Mouse (Mus musculus) heart, embryonic 11.5 days (tissue): ENCODE data around the gene Rnase4. TPM values are rescaled to one million over a fixed set of nuclear protein-coding genes. Genes with fewer than 3 reads are reported as not detected.

Experiments
- ATAC-seq: fragments of 200-750 bp; cut with Nextera tagmentation; replicated peaks from 2 replicates; pipeline ENCODE4 v1.8.0; 2017; ENCODE audit warnings: moderate library complexity; ENCODE audit not compliant: insufficient number of reproducible peaks, low FRiP score, low TSS enrichment
- H3K27ac ChIP-seq: fragments of 300-500 bp; sonication (generic); 2 replicates; pipeline ENCODE4 v1.5.1; 2014; ENCODE audit warnings: mild to moderate bottlenecking, low read depth, low read length
- H3K27me3 ChIP-seq: fragments of 300-500 bp; sonication (generic); 2 replicates; pipeline ENCODE4 v1.6.1; 2014; ENCODE audit warnings: mild to moderate bottlenecking, low read length, mixed read lengths; ENCODE audit not compliant: control insufficient read depth, insufficient read depth
- H3K36me3 ChIP-seq: fragments of 300-500 bp; sonication (generic); 2 replicates; pipeline ENCODE4 v1.6.1; 2014; ENCODE audit warnings: mild to moderate bottlenecking, low read length, moderate library complexity, mixed read lengths; ENCODE audit not compliant: control insufficient read depth, insufficient read depth
- H3K4me1 ChIP-seq: fragments of 300-500 bp; sonication (generic); 2 replicates; pipeline ENCODE4 v1.6.1; 2014; ENCODE audit warnings: low read length; ENCODE audit not compliant: control insufficient read depth, insufficient read depth
- H3K4me2 ChIP-seq: fragments of 300-500 bp; sonication (generic); 2 replicates; pipeline ENCODE4 v1.6.1; 2014; ENCODE audit warnings: mild to moderate bottlenecking, moderate library complexity
- H3K4me3 ChIP-seq: fragments of 300-500 bp; sonication (generic); 2 replicates; pipeline ENCODE4 v1.5.1; 2014; ENCODE audit warnings: low read depth, low read length
- H3K9ac ChIP-seq: fragments of 300-500 bp; sonication (generic); 2 replicates; pipeline ENCODE4 v1.6.1; 2014; ENCODE audit warnings: mild to moderate bottlenecking, low read depth, low read length, moderate library complexity
- H3K9me3 ChIP-seq: fragments of 300-500 bp; sonication (generic); replicated peaks from 2 replicates; pipeline ENCODE4 v1.6.1; 2016; ENCODE audit warnings: low read length; ENCODE audit not compliant: control insufficient read depth
- WGBS: fragments of 180-500 bp; shearing (Covaris S2); extraction: QIAGEN DNeasy Blood & Tissue Kit; methylation state at CpG from one replicate; pipeline ENCODE4 v1.1.7; 2014; ENCODE audit not compliant: insufficient replicate concordance; 5-methylcytosine and 5-hydroxymethylcytosine counted together
- polyA plus RNA-seq: library from polyadenylated mRNA; unstranded; fragments of >200 nt; fragmentation: Nextera tagmentation; extraction: Ambion mirVana; gene quantifications from 2 replicates; pipeline ENCODE4 v1.2.1, GENCODE M21; 2014

The Rnase4 gene
- polyA plus RNA-seq, 1 experiment from 2014 or later: 12.6 TPM

- H3K4me3 ChIP-seq: no peak overlapping the region
- H3K36me3 ChIP-seq: no peaks in the 10 kb centered on the region
- no peaks in the 10 kb centered on the region for H3K9me3 ChIP-seq
- no peak overlapping the region for H3K27ac ChIP-seq
- no peaks in the 10 kb centered on the region for H3K27me3 ChIP-seq
- no peak overlapping the region for H3K9ac ChIP-seq
- peaks cover 5% of the 10 kb centered on the region; the same call in 1 of the 2 replicates for H3K4me1 ChIP-seq
- 58% methylated on average over 4 of the region's 4 CpGs for WGBS
- no peak overlapping the region for H3K4me2 ChIP-seq
- no peak for ATAC-seq
These were observed 38.7 kb downstream of the Rnase4 start for GRCm38 (mm10) chr14:51129624-51129975.

- no peak overlapping the region for H3K4me3 ChIP-seq
- H3K9ac ChIP-seq: no peak overlapping the region
- peak; percentile 77 for ATAC-seq
- peaks cover 5% of the 10 kb centered on the region; the same call in 1 of the 2 replicates for H3K4me1 ChIP-seq
- no peaks in the 10 kb centered on the region for H3K27me3 ChIP-seq
- peak overlapping the region; percentile 14 for H3K4me2 ChIP-seq
- H3K9me3 ChIP-seq: no peaks in the 10 kb centered on the region
- H3K36me3 ChIP-seq: no peaks in the 10 kb centered on the region
- 47% methylated on average over 9 of the region's 9 CpGs for WGBS
- H3K27ac ChIP-seq: peak overlapping the region; percentile 71; the same call in 1 of the 2 replicates
These were observed 39.6 kb downstream of the Rnase4 start for GRCm38 (mm10) chr14:51130315-51130940.

GRCm38 (mm10) chr14:51131086-51131815, 40.4 kb downstream of the Rnase4 start:
- 72% methylated on average over 7 of the region's 7 CpGs for WGBS
- H3K4me3 ChIP-seq: no peak overlapping the region
- no peaks in the 10 kb centered on the region for H3K36me3 ChIP-seq
- H3K27me3 ChIP-seq: no peaks in the 10 kb centered on the region
- no peak overlapping the region for H3K4me2 ChIP-seq
- peak overlapping the region; percentile 35; the same call in 1 of the 2 replicates for H3K27ac ChIP-seq
- ATAC-seq: no peak
- H3K9ac ChIP-seq: 0 out of 2 replicates have a peak overlapping the region, but pooled peaks have one; percentile 16
- no peaks in the 10 kb centered on the region for H3K9me3 ChIP-seq
- H3K4me1 ChIP-seq: peaks cover 5% of the 10 kb centered on the region; the same call in 1 of the 2 replicates

GRCm38 (mm10) chr14:51132372-51132771, 41.5 kb downstream of the Rnase4 start:
- H3K9ac ChIP-seq: no peak overlapping the region
- H3K4me3 ChIP-seq: no peak overlapping the region
- H3K4me2 ChIP-seq: no peak overlapping the region
- H3K4me1 ChIP-seq: peaks cover 5% of the 10 kb centered on the region; the same call in 1 of the 2 replicates
- no peaks in the 10 kb centered on the region for H3K9me3 ChIP-seq
- 0 out of 2 replicates have a peak, but pooled peaks have one; percentile 62 for ATAC-seq
- peak overlapping the region; percentile 46; the same call in 1 of the 2 replicates for H3K27ac ChIP-seq
- H3K36me3 ChIP-seq: no peaks in the 10 kb centered on the region
- H3K27me3 ChIP-seq: no peaks in the 10 kb centered on the region
- 91% methylated on average over 4 of the region's 4 CpGs for WGBS

GRCm38 (mm10) chr14:51140342-51140741, 49.5 kb downstream of the Rnase4 start:
- H3K4me2 ChIP-seq: no peak overlapping the region
- 78% methylated on average over 2 of the region's 2 CpGs for WGBS
- ATAC-seq: 0 out of 2 replicates have a peak, but pooled peaks have one; percentile 57
- H3K4me3 ChIP-seq: no peak overlapping the region
- 0 out of 2 replicates have a peak, but pooled peaks cover 4% of the 10 kb centered on the region for H3K4me1 ChIP-seq
- H3K27ac ChIP-seq: 0 out of 2 replicates have a peak overlapping the region, but pooled peaks have one; percentile 10
- no peaks in the 10 kb centered on the region for H3K36me3 ChIP-seq
- H3K27me3 ChIP-seq: no peaks in the 10 kb centered on the region
- no peaks in the 10 kb centered on the region for H3K9me3 ChIP-seq
- H3K9ac ChIP-seq: no peak overlapping the region

- no peak overlapping the region for H3K27ac ChIP-seq
- no peaks in the 10 kb centered on the region for H3K9me3 ChIP-seq
- ATAC-seq: no peak
- 82% methylated on average over 4 of the region's 4 CpGs for WGBS
- no peaks in the 10 kb centered on the region for H3K27me3 ChIP-seq
- H3K4me3 ChIP-seq: no peak overlapping the region
- H3K4me2 ChIP-seq: no peak overlapping the region
- H3K36me3 ChIP-seq: no peaks in the 10 kb centered on the region
- H3K9ac ChIP-seq: no peak overlapping the region
- 0 out of 2 replicates have a peak, but pooled peaks cover 4% of the 10 kb centered on the region for H3K4me1 ChIP-seq
These were observed 51.2 kb downstream of the Rnase4 start for GRCm38 (mm10) chr14:51142119-51142518.

- no peak overlapping the region for H3K27ac ChIP-seq
- no peaks in the 10 kb centered on the region for H3K27me3 ChIP-seq
- WGBS: 76% methylated on average over 3 of the region's 3 CpGs
- H3K4me3 ChIP-seq: no peak overlapping the region
- H3K9ac ChIP-seq: no peak overlapping the region
- H3K4me1 ChIP-seq: 0 out of 2 replicates have a peak, but pooled peaks cover 4% of the 10 kb centered on the region
- no peak overlapping the region for H3K4me2 ChIP-seq
- H3K36me3 ChIP-seq: no peaks in the 10 kb centered on the region
- ATAC-seq: 0 out of 2 replicates have a peak, but pooled peaks have one; percentile 18
- no peaks in the 10 kb centered on the region for H3K9me3 ChIP-seq
These were observed 51.7 kb downstream of the Rnase4 start for GRCm38 (mm10) chr14:51142568-51142967.

- H3K4me3 ChIP-seq: no peak overlapping the region
- no peak for ATAC-seq
- H3K27ac ChIP-seq: no peak overlapping the region
- WGBS: 56% methylated on average over 4 of the region's 4 CpGs
- H3K9me3 ChIP-seq: no peaks in the 10 kb centered on the region
- no peaks in the 10 kb centered on the region for H3K36me3 ChIP-seq
- H3K4me1 ChIP-seq: 0 out of 2 replicates have a peak, but pooled peaks cover 4% of the 10 kb centered on the region
- no peaks in the 10 kb centered on the region for H3K27me3 ChIP-seq
- no peak overlapping the region for H3K4me2 ChIP-seq
- H3K9ac ChIP-seq: no peak overlapping the region
These were observed 52.4 kb downstream of the Rnase4 start for GRCm38 (mm10) chr14:51143287-51143686.
